Mouse (Mus musculus) cerebellum, adult 2 months (tissue): Measurements from ENCODE around the gene Trpc2.
A peak's percentile ranks its signal among the peaks of the same experiment; 100 is the strongest.

ENCODE experiments used
- CTCF ChIP-seq: fragments of 200-500 bp; IDR thresholded peaks from 2 replicates; pipeline ENCODE4 v1.5.1; 2011; ENCODE audit warnings: low read depth, mild to moderate bottlenecking, control low read depth, low read length, moderate library complexity, borderline replicate concordance; ENCODE audit not compliant: insufficient read depth
- POLR2A ChIP-seq: fragments of 200-500 bp; IDR thresholded peaks from 2 replicates; pipeline ENCODE4 v1.6.1; 2011; ENCODE audit warnings: low read length, control low read depth, borderline replicate concordance; ENCODE audit not compliant: insufficient read depth

GRCm38 (mm10) chr7:102034904-102035303 lies 48.0 kb upstream of the Trpc2 start:
- TF ChIP-seq POLR2A, result no peak
- peak; percentile 37; the same call in 1 of the 2 replicates for TF ChIP-seq CTCF
